Mouse (Mus musculus) bone marrow, adult 2 months (tissue): ENCODE data around the gene Col17a1.

Source experiments
- CTCF ChIP-seq: fragments of 200-500 bp; IDR thresholded peaks from 2 replicates; pipeline ENCODE4 v1.5.1; 2011; ENCODE audit warnings: low read length, control low read depth; ENCODE audit not compliant: control insufficient read depth, insufficient read depth
- POLR2A ChIP-seq: fragments of 200-500 bp; IDR thresholded peaks from 2 replicates; pipeline ENCODE4 v1.6.1; 2011; ENCODE audit warnings: low read depth, mild to moderate bottlenecking, control low read depth, low read length, borderline replicate concordance; ENCODE audit not compliant: control insufficient read depth

- TF ChIP-seq POLR2A = no peak
- no peak for TF ChIP-seq CTCF
Measured at GRCm38 (mm10) chr19:47731931-47732330, 40.0 kb upstream of the Col17a1 start.
